Comparison of ENCODE assay signal across 8 mouse cellular contexts in genomic region chr14:122223461-122224102, GRCm38 (mm10). TPM values are rescaled to one million over a fixed set of nuclear protein-coding genes. Genes with fewer than 3 reads are reported as not detected.
DNase-seq lines count a peak whose midpoint lies in the region; ATAC-seq and TF ChIP-seq lines count a peak whose summit lies in the region.

No protein-coding gene starts in this region.

- H3ac ChIP-seq in C2C12 (ENCODE audit: control insufficient read depth, insufficient read length, low read depth) = no peak overlapping the region

- no peak overlapping the region for H3K9ac ChIP-seq in heart, embryonic 12.5 days
- H3K9ac ChIP-seq in kidney, embryonic 16.5 days (replicated peaks; ENCODE audit: low read length) = no peak overlapping the region

- H3K4me3 ChIP-seq in C2C12 (ENCODE audit: insufficient read depth, poor library complexity, severe bottlenecking) = no peak overlapping the region
- peak overlapping the region; percentile 58 for H3K4me3 ChIP-seq in bone marrow macrophage, adult 2 months (ENCODE audit: insufficient read depth, low read length)
- H3K4me3 ChIP-seq in heart, embryonic 12.5 days = peak overlapping the region; percentile 20
- peak overlapping the region; percentile 36 for H3K4me3 ChIP-seq in kidney, embryonic 16.5 days (ENCODE audit: low read length)

- WGBS in heart, embryonic 12.5 days = 14% methylated on average over 9 of the region's 9 CpGs
- 14% methylated on average over 9 of the region's 9 CpGs for WGBS in kidney, embryonic 16.5 days

- H3K27me3 ChIP-seq in C2C12 (ENCODE audit: control insufficient read depth, insufficient read depth, insufficient read length) = no peaks in the 10 kb centered on the region
- H3K27me3 ChIP-seq in heart, embryonic 12.5 days (replicated peaks) = peaks cover 35% of the 10 kb centered on the region
- H3K27me3 ChIP-seq in kidney, embryonic 16.5 days (ENCODE audit: insufficient read depth, low read length) = peaks cover 42% of the 10 kb centered on the region

- H3K4me2 ChIP-seq in heart, embryonic 12.5 days = peak overlapping the region; percentile 54
- peak overlapping the region; percentile 48 for H3K4me2 ChIP-seq in kidney, embryonic 16.5 days (replicated peaks; ENCODE audit: low read depth, low read length)

- TF ChIP-seq POLR2A in bone marrow macrophage, adult 2 months (IDR thresholded peaks at IDR 0.05; ENCODE audit: borderline replicate concordance, low read depth, low read length) = no peak

- H3K36me3 ChIP-seq in C2C12 (ENCODE audit: control insufficient read depth, insufficient read depth) = no peaks in the 10 kb centered on the region
- peaks cover 2% of the 10 kb centered on the region; the same call in 1 of the 2 replicates for H3K36me3 ChIP-seq in heart, embryonic 12.5 days
- H3K36me3 ChIP-seq in kidney, embryonic 16.5 days (ENCODE audit: insufficient read depth, low read length) = no peaks in the 10 kb centered on the region

- H3K4me1 ChIP-seq in bone marrow macrophage, adult 2 months (ENCODE audit: control insufficient read depth, insufficient read depth, low read length) = no peaks in the 10 kb centered on the region
- peaks cover 7% of the 10 kb centered on the region for H3K4me1 ChIP-seq in heart, embryonic 12.5 days (replicated peaks)
- H3K4me1 ChIP-seq in kidney, embryonic 16.5 days (ENCODE audit: insufficient read depth, low read length) = no peaks in the 10 kb centered on the region

- DNase-seq in liver = peak; percentile 61
- DNase-seq in spleen, postnatal 4 days (ENCODE audit: low spot score in 2 of 2) = peak; percentile 54 to 76

- H3K9me3 ChIP-seq in heart, embryonic 12.5 days (replicated peaks) = 0 out of 2 replicates have a peak, but pooled peaks cover 6% of the 10 kb centered on the region
- H3K9me3 ChIP-seq in kidney, embryonic 16.5 days (ENCODE audit: low read length) = no peaks in the 10 kb centered on the region

- peak; percentile 76 for ATAC-seq in erythroblast, adult 5-6 weeks (replicated peaks; ENCODE audit: low FRiP score, poor library complexity, severe bottlenecking)
- ATAC-seq in heart, embryonic 12.5 days (ENCODE audit: insufficient number of reproducible peaks, low FRiP score) = peak; percentile 86; the same call in 1 of the 2 replicates
- ATAC-seq in kidney, embryonic 16.5 days (ENCODE audit: low FRiP score, low TSS enrichment) = peak; percentile 95
- peak; percentile 65; the same call in 1 of the 2 replicates for ATAC-seq in monocyte, adult 5-6 weeks (replicated peaks; ENCODE audit: insufficient number of reproducible peaks, low FRiP score, low TSS enrichment, poor library complexity, severe bottlenecking)

- TF ChIP-seq CTCF in C2C12 (IDR thresholded peaks at IDR 0.05; ENCODE audit: control insufficient read depth, insufficient read depth, insufficient read length) = peak; percentile 70
- peak; percentile 53 for TF ChIP-seq CTCF in bone marrow macrophage, adult 2 months (IDR thresholded peaks at IDR 0.05; ENCODE audit: low read depth, low read length)

- no peaks in the 10 kb centered on the region for H3K79me3 ChIP-seq in C2C12 (ENCODE audit: low read depth)

- H3K79me2 ChIP-seq in C2C12 (ENCODE audit: control insufficient read depth, insufficient read depth) = no peaks in the 10 kb centered on the region

- no peak overlapping the region for H3K27ac ChIP-seq in bone marrow macrophage, adult 2 months (ENCODE audit: insufficient read depth, low read depth, low read length)
- no peak overlapping the region for H3K27ac ChIP-seq in heart, embryonic 12.5 days (ENCODE audit: poor library complexity, severe bottlenecking)
- no peak overlapping the region for H3K27ac ChIP-seq in kidney, embryonic 16.5 days (ENCODE audit: low read length)

TF ChIP-seq in C2C12, 6 proteins besides CTCF, POLR2A, EP300 and RAD21:
- TF ChIP-seq MAX (IDR thresholded peaks at IDR 0.05) (no peak), MYOG (IDR thresholded peaks at IDR 0.05; ENCODE audit: control insufficient read depth, extremely low read depth, insufficient read length) (no peak), USF1 (IDR thresholded peaks at IDR 0.05; ENCODE audit: low read depth) (no peak), CEBPB (IDR thresholded peaks at IDR 0.05; ENCODE audit: low read depth) (no peak), MYOD1 (IDR thresholded peaks at IDR 0.05; ENCODE audit: control insufficient read depth, insufficient read length, low read depth) (no peak), FOSL1 (IDR thresholded peaks at IDR 0.05; ENCODE audit: insufficient read depth, low read length, poor library complexity, severe bottlenecking) (no peak)

RNA-seq across cellular contexts. Expression of gene Clybl, which starts 42.1 kb away (rescaled TPM):
- 5.2 TPM for polyA plus RNA-seq in C2C12 (2012; fragmentation: generic; extraction: Trizol)
- polyA plus RNA-seq in bone marrow macrophage, adult 2 months (2012; ENCODE audit: insufficient read depth, insufficient read length, missing spikeins) = 8.4 and 12.3 TPM in 2 replicates
- 11.1 and 24.4 TPM in 2 replicates for total RNA-seq in erythroblast, adult 5-6 weeks (2015; ENCODE audit: low replicate concordance)
- 2.6 and 6.8 TPM in 2 replicates for total RNA-seq in erythroblast, adult 5-6 weeks (2017; ENCODE audit: low replicate concordance)
- 70.3 and 72.8 TPM in 2 replicates for polyA plus RNA-seq in heart, embryonic 12.5 days (2016; fragmentation: Nextera tagmentation; extraction: Ambion mirVana)
- polyA plus RNA-seq in kidney, embryonic 16.5 days (2015; fragmentation: Nextera tagmentation; extraction: Ambion mirVana) = 31.3 and 35.6 TPM in 2 replicates
- 2.7 to 3.4 TPM (median 3.4 TPM) in 3 replicates for total RNA-seq in monocyte, adult 5-6 weeks (2017)
